Mouse (Mus musculus) frontal cortex, postnatal 25 days (tissue): ENCODE data around the gene Prpf19.

Source experiments
- DNase-seq, 2 experiments: peaks; one replicate each; pipeline ENCODE4 v3.0.0; 2022; ENCODE audit warnings: low spot score in 2 of 2

Prpf19 gene

GRCm38 (mm10) chr19:10895016-10895528, at the start of gene Prpf19:
Prpf19 (plus strand) TSS chr19:10895231.
- DNase-seq, result peak; percentile 98 to 99

GRCm38 (mm10) chr19:10845454-10845853, 49.6 kb upstream of the Prpf19 start:
- DNase-seq, result no peak

- no peak for DNase-seq
Measured at GRCm38 (mm10) chr19:10846150-10846549, 48.9 kb upstream of the Prpf19 start.

- DNase-seq, result no peak
Measured at GRCm38 (mm10) chr19:10847311-10848087, 47.5 kb upstream of the Prpf19 start.

GRCm38 (mm10) chr19:10855422-10855821, 39.6 kb upstream of the Prpf19 start:
- no peak for DNase-seq

- no peak for DNase-seq
Measured at GRCm38 (mm10) chr19:10856520-10856919, 38.5 kb upstream of the Prpf19 start.

GRCm38 (mm10) chr19:10860072-10860497, 34.9 kb upstream of the Prpf19 start:
- no peak for DNase-seq

GRCm38 (mm10) chr19:10866351-10866750, 28.7 kb upstream of the Prpf19 start:
- DNase-seq, result no peak

GRCm38 (mm10) chr19:10867946-10868622, 26.9 kb upstream of the Prpf19 start:
- DNase-seq, result no peak

GRCm38 (mm10) chr19:10868623-10869141, 26.3 kb upstream of the Prpf19 start:
- no peak for DNase-seq

GRCm38 (mm10) chr19:10869241-10869885, 25.7 kb upstream of the Prpf19 start:
- peak; percentile 69 to 81 for DNase-seq

- DNase-seq, result no peak
Measured at GRCm38 (mm10) chr19:10869886-10870527, 25.0 kb upstream of the Prpf19 start, which contains the start of gene Tmem132a. Tmem132a (minus strand) TSS chr19:10869940.

- no peak for DNase-seq
Measured at GRCm38 (mm10) chr19:10870676-10871075, 24.4 kb upstream of the Prpf19 start.

GRCm38 (mm10) chr19:10871328-10871961, 23.6 kb upstream of the Prpf19 start:
- DNase-seq, result no peak

GRCm38 (mm10) chr19:10878201-10878837, 16.7 kb upstream of the Prpf19 start:
- no peak for DNase-seq

- no peak for DNase-seq
Measured at GRCm38 (mm10) chr19:10880085-10880974, 14.7 kb upstream of the Prpf19 start.

GRCm38 (mm10) chr19:10880975-10881425, 14.0 kb upstream of the Prpf19 start:
- no peak for DNase-seq

- peak; percentile 84 to 89 for DNase-seq
Measured at GRCm38 (mm10) chr19:10881426-10882154, 13.4 kb upstream of the Prpf19 start, which contains the start of gene Tmem109. Tmem109 (minus strand) TSS chr19:10882001.

- DNase-seq, result no peak
Measured at GRCm38 (mm10) chr19:10892201-10892600, 2.8 kb upstream of the Prpf19 start.
